Comparison of ENCODE assay signal across 1 mouse cellular context in genomic region chr3:96601251-96601787, GRCm38 (mm10).
TF ChIP-seq lines count a peak whose summit lies in the region.

No protein-coding gene starts in this region.

TF ChIP-seq in CH12.LX, 34 proteins besides CTCF, POLR2A, EP300 and RAD21 (continued from another document):
- 0 out of 2 replicates have a peak, but pooled peaks have one; percentile 8 for TF ChIP-seq MXI1 (IDR thresholded peaks at IDR 0.05; ENCODE audit: low read depth, low read length)
TF ChIP-seq in CH12.LX: peak in this region for 2.
